Mouse (Mus musculus) kidney, adult 11 months (tissue): ENCODE measurements at regions not wholly inside any gene's neighbourhood (a gene's known extent, or its start where the extent isn't known, plus 50 kb on each side); places are given as distances from the start of the nearest gene placed in this dataset.
"Not testable (repeated sequence)": the region's sequence is repeated elsewhere in the genome, so short reads cannot be mapped to it uniquely, and the experiment has no call there.

Source experiments
- DNase-seq: peaks from one replicate; pipeline ENCODE4 v3.0.0; 2022

DNA sequence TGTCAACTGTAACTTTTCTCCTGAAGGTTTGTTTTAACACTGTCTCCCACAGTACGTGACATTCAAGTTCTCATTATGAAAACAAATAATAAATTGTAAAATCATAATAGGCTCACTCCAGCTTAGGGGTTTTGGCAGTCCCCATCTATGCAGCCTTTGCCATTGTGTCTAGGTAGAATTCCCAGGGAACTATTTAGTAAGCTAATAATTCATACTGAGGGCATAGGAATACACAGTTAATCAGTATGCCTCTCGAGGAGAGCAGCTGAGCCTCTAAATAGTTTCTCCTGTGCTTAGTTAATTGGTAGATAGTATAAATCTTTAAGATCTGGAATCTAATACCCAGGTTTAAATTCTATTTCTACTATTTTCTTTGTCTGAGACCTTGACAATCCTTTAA, 191.7 kb downstream of the Tprg start:
- DNase-seq: no peak

DNA sequence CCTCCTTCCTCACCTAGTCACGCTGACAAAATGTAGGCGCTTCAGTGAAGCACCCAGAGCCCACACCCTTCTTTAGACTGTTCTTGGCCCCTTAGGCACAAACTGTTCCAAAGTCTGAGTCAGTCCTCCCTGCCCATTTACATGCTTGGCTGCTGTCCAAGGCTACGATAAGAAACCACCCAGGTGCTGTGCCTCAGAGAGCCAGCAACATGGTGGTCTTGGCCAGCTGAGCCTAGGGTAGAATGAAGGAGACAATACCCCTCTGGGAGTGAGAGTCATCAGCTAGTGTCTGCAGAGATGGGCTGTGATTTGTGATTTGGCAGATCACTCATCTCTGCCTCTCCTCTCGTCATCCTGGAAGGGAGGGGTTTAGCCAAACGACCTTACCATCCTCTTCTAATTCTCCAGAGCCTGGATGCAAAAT, 197.2 kb downstream of the Tprg start:
- DNase-seq: no peak

DNA sequence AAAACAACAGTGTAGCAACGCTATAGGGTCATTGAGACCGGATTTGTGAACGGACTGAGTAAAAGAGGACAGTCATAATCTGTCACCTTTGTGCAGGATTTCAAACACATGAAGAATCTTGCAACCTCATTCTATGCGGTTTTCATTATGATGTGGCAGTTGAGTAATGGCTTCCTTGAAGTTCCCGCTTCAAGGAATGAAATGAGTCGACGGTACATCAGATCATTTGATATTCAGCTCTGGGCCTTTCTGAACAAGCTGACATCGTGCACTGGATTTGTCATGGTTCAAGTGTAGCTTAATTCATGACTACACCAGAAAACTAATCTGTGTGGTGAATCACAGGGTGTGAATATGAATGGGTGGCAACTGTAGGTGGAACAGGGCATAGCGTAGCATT, 198.4 kb downstream of the Tprg start:
- DNase-seq: no peak

DNA sequence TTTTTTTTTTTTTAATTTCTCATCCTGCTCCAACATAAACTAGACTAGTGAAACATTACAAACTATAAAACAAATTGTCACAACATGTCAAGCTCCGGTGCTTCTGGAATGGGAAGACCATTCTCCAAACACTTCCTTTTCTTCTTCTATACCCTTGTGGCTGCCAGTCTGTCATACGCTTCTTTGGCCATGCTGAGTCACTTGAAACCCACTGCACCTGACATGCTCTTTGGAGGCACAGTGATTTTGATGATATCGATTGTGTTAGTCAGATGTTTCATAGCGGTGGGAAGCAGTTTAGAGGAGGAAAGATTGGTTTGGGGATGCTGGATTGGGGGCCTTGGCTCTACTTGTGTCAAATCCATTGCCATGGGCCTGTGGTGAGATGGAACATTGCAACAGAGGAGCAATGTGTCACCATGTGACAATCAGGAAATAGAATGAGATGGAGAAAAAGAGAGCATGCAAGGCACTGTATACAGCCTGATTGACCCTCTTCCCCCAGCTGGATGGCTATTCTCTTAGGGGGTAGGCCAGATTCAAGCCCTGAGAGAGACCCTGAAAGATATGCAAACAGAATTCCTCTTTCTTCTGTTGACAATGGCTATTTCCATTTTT, 197.0 kb upstream of the Trp63 start:
- no peak for DNase-seq

DNA sequence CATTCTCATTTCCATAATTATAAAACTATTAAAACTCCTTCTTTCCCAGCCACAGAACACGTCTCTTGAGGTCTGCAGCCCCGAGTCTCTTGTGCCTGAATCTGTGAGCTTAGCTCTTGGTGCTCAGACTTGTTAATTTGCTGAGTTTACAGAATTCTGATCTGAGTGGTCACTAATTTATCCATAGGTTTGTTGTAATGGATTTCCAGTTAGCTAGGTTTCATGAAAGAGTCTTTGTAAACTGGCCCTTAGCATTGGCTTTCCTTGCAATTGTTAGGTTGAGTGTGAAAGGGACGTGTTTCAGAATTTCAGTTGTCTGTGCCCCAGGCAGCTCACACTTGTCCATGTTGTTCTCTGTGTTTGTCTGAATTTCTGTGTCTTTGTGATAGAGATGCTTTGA, 192.7 kb upstream of the Trp63 start:
- no peak for DNase-seq

DNA sequence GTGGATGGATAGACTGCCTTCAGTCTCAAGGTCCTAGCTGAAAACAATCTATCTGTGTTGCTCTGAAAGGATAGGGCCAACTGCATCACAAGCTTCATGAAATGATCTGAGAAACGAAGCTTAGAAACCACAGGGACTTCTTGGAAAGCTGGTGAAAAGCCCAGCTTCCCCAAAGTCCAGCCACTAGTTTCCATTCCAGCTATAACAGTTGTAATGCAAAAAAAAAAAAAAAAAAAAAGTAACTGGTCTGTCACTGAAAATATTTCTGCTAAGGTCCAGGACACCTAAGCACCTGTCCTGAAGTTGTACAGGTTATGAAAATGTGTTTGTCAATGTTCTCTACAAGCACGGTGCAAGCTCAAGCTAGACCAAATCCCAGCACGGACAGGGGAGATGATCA, 189.4 kb upstream of the Trp63 start:
- DNase-seq: no peak

DNA sequence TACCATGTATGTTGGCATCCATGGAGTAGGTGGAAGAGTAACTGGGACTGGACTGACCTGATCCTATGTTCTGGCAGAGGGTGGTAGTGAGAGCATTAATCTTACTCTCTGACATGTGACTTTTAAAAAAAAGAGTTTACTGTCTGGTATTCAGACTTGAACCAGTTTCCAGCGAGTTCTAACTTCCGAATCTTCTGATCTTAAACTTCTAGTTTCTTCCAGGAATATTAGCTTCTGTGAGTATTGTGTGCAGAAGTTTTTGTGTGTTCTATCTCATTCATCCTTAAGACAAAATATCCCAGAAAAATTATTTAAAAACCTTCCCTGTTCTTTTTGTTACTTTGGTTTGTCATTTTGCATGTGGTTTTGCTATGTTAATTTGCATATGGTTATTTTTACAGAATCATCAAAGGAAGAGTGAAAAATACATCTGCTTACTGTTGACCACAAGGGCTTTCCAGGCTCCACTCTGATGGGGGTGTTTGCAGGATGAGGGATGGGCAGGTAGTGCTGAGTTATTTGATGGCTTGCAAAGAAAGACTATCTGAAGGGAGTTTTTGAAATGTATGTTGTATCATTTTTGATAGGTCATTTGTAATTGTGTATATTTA, 187.9 kb upstream of the Trp63 start:
- DNase-seq: no peak

DNA sequence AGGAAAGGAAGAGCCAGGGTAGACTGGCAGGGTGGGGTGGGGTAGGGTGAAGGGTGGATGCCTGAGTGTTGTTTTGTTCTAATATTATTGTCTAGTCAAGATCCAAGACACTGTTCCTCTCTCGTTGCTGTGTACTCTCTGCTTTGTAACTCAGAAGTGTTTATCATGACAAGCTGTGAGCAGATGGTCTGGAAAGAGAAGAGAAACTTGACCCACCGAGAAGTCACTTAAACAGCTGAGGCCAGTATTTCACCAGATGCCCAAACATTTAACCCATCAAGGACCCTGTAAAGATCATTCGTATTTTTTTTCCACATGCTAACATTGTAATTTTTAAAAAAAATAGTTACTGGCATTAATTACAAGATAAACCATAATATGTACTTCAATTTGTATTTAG, 178.7 kb upstream of the Trp63 start:
- DNase-seq: no peak

DNA sequence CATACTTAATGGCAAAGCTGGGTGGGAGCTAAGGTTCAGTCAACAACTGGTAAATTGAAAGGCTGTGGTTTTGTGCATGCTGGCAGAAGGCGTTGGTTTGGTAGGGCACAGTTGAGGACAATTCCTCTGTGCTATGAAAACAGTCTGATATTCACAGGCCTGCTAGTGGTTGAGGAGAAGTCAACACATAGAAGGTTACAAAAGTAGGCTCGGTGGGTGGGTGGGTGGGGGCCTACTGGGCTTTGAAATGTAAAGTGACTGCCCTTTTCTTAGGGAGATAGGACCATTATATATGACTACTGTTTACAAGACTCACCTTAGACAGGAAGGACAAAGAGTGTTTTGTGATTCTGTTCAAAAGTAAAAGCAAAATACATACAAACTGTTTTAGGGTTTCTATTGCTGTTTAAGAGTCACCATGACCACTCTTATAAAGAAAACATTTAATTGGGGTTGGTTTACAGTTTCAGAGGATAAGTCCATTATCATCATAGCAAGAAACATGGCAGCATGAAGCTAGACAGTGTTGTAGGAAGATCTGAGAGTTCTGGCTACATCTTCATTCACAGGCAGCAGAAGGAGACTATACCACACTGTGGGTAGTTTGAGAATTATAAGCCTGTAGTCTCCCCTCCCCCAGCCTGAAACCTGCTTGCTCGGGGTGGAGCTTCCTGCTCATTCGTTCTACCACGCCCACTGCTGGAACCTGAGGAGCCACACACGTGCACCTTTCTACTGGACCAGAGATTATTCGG, 166.3 kb upstream of the Trp63 start:
- no peak for DNase-seq

DNA sequence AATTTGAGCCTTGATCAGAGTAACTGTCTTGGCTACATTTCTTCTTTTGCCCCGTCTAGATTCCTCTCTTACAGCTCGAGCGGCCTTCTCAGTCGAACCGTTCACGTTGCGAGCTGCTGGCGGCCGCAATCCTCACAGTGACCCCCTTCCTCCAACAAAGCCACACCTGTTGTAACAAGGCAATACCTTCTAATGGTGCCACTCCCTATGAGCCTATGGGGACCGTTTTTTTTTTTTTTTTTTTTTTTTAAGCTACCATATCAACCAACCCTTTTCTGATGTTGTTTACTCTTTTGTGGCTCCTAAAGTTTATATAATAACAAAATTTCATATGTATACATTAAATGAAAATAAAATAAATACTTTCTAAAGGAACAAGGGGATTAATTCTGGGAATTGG, 160.4 kb upstream of the Trp63 start:
- not testable (repeated sequence) for DNase-seq

DNA sequence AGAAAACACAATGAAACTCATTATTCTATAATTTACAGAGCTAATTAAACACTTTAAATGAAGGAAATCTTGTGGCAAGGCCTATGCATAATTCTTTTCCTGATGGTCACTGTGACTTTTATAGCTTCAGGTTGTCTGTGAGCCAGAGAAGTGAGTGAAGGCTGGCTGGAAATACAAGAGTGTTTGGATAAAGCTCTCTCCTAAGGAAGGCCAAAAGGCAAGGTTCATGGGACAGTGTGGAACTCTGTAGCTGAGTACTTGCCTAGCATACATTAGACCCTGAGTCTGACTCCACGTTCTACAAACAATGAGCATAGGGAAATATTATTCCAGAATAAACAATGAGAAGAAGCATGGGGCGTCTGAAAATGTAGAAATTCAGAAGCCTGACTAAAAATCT, 159.9 kb upstream of the Trp63 start:
- no peak for DNase-seq

DNA sequence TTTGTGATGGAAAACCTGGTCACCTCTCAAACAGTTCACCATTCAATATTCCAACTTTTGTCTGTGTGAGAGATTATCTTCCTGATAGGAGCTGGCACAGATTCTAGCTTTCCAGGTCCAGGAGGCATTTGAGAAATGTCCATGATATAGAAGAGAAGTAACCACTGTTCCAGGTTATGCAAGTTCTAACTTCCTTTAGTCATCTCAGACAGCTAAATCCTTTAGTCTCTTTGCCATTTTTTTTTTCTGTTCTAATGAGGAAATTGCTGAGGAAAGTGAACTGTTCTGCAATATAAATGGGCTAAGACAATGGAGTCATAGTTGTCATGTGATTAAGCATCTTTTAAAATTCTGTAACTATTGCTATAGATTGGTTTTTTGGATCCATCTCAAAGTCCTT, 155.7 kb upstream of the Trp63 start:
- DNase-seq: no peak

DNA sequence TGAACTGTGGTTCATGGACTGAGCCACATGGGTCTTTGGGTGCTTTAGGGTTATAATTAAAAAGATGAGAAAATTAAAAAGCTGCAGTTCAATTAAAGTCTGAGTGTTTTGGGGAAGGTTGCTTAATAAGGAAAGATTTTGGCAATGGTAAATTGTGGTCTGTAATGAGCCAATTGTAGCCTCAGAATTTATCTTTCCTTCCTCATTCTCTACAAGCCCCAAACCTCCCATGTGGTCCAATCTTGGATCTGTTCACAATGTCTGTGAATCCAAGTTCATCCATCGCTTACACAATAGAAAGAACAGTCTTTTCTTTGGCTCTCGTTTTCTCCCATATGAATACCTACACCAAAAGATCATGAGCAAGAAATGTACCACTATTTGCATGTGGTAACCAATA, 155.2 kb upstream of the Trp63 start:
- no peak for DNase-seq

DNA sequence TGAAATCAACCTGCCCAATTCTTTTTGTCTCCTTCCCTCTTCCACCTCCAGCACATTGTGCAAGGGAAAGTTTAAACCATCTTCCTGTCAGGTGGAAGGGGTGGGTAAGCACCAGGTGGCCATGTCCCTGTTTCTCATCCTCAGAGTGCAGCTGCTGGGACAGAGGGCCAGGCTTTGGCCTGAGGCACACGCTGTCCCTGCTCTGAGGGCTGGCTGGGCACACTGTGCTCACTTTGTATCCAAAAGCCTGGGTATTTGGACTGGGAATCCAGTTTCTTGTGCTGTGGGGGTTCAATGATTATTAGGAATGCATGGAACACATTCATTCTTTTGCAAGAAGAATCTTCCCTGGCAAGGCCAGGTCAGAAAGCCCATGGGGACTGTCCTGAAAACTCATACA, 153.9 kb upstream of the Trp63 start:
- DNase-seq: no peak

DNA sequence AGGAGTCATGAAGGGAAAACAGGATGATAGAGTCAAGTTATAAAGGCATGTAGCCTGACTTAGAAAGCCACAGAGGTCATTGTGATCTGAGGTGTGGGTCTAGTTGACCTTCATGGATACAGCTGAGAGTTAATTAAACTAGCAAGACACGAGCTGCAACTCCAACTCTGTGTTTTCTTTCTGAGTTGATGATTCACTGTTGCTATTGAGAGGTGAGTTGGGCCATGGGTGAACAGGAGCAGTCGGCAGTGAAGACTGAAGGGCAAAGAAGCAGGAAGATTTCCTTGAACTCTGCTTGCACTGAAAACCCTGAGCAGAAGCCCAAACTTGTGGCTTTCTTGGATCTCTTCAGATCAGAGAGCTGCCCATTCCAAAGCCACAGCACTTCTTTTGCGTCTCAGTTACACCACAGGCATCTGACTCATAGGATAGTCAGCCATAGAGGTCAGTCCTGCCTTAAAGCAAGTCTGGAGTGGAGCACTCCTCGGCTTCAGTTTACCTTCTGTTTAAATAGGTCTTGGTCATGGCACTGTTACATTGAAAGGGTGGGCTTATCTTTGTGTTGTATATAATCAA, 151.7 kb upstream of the Trp63 start:
- peak; percentile 40 for DNase-seq

DNA sequence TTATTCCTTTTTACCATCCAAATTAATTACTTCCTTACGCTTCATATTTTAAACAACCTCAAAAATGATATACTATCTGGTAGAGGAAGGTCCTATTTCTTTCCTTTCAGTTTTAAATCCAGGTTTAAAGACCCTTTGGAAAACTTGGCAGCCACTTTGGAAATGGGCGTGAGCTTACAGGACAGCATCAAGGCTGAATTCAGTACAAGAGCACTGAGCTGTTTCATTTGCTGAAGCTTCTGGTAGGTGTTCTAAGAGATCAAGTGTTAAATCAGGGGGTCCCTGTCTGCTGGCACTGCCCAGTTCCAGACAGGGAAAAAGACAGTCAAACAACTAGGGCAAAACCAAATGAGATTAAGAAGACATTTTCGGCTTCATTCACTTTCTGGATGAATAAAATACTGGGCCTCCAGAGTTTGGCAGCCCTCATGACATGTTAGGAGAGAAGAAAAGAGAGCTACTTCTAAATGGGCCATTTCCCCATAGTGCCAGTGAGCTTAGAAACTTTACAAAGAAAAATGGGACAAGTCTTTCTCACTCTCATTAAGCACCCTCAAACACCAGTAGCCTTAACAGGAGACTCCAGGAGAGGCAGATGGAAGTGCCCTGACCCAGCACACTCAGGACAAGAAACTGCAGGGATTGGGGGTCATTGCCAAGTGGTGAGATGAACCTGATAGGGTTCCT, 150.9 kb upstream of the Trp63 start:
- DNase-seq: no peak

DNA sequence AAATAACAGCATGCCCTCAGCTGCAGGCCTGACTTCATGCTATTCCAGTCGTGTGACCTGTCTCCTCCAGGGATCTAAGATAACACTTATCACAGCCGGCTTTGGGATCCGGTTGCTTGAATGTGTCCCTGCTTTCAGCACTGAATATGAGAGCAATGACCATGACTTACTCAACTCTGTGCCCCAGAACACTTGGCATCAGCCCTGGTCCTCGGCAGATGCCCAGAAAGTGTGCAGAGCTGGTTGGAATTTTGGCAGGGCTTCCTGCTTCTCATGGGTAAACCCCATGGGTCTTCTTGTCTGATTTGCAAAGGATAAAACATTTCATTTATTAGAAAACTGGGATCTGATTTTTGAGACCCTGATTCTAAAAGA, 150.4 kb upstream of the Trp63 start:
- peak; percentile 64 for DNase-seq

DNA sequence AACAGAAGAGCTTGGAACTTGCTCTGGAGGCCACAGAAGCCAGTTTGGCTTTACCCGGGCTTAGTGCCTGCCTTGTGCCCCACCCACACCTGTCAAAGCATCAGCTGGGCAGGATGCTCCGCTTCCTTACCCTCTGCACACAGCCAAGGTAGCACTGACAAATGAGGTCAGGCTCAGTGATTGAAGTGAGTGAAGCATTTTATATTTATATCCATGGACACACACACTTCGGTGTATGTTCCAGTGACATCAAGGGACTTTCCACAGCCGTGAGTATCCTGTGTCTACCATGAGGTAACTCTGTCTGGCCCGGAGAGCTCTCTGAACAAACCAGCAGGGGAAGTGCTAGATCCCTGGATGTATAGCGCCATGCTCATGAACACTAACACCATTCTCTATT, 147.0 kb upstream of the Trp63 start:
- no peak for DNase-seq

DNA sequence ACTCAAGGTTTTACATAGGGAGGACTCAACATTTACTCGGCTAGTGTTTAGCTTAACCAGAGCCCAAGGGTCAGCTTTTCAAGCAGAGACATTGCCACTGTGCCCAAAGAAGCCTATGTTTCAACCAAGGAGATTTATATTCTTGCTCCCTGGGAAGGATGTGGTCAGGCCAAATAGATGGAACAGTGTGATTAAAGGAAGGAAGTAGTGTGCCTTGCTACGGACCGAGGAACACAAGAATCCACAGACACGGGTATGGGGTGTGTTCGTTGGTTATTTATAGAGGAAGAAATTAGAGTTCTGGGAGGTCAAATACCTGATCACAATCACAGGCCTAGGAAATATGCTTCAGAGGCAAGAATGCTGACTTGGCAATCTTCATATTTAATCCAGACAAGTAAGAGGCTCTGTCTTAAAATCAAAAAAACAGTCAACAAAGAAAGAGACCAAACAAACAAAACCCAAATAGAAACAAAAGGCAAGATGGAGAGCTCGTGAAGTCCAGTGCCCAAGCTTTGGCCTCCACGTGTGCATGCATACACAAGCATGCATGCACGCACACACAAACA, 133.9 kb upstream of the Trp63 start:
- peak; percentile 9 for DNase-seq

DNA sequence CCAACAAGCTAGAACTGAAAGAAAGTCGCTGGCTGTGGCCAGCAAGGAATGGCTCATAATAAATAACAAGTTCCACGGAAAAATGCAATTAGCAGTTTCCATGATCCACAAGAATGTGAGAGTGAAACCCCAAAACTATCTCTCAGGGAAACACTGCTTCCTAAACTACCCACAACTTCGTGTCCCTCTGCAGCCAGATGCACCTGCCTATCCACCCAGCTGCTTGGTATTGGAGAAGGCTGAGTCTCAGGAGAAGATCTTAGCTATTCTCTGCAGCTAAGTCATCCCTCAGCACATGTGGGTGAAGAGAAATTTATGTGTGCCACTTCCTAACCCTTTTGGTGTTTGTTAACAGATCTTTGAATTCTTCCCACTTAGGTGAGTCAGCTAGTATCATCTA, 126.4 kb upstream of the Trp63 start:
- DNase-seq: no peak

DNA sequence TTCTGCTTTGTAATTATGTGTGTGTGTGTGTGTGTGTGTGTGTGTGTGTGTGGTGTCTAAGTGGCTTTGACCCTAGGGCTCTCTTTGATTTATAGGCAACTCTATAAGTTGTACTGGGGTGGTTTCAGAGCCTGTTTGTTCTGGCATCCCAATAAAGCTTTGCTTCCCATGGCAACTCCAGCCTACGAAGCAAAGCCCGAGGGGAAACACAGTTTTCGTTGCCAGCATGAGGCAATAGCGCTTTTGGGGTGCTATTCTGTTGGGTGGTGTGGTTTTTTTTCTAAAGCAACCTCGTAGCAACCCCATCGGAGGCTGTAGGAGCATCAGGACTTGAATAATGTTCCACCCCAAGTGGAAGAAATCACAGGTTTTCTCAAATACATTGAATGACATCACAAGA, 103.3 kb upstream of the Trp63 start:
- DNase-seq: no peak

DNA sequence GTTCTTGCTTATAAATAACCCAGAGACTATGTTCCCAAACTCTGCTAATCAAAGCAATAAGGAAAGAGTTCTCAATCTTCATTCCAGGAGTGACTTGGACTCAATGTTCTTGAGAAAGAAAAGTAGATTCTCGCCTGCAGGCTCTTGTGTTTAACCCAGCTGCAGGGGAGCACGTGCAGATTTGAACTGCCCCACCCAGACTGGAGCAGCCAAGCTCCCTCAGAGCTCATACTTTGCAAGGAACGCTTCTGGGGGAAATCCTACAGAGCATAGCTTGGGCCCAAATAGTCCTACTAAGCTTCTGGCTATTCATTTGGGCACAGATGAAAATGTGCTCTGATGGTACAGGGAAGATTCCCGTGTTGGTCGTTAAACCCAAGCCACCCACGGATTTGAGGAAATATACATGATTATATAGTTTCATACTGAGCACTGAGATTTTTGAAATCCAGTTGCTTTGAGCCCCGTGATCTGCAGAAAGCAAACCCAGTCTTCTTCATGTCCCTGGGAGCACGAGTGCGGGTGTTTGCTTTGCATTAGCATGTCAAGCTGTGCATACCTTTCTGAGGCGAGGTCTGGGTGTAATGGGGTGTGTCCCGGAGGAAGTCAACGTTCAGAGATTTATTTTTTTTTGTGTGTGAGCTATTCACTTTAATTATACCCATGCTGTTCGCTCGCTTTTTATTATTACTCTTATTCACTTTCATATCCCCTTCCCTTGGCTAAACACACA, 99.1 kb upstream of the Trp63 start:
- DNase-seq: no peak

DNA sequence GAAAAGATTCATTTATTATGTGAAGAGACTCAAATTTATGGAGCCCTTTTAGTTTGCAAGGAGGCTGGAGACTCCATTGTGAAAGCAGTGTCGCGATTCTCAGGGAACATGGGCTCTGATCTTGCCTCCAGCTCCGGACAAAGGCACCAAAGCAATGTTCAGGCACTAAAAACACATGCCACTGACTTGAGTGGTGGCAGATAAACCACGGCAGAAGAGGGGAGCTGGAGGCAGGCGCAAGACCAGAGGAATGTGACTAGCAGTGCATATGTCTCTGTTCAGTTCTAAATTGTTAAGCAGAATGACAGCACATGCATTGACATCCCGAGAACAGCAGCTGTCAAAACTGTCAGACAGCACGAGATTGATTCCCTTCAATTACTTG, 98.5 kb upstream of the Trp63 start:
- DNase-seq: no peak
